Mouse (Mus musculus) left cerebral cortex, adult 18-20 months (tissue): ENCODE data around the gene Taar8a. TPM values are rescaled to one million over a fixed set of nuclear protein-coding genes. Genes with fewer than 3 reads are reported as not detected.

Experiments used
- total RNA-seq, 2 experiments: library from RNA; stranded (reverse); gene quantifications; 2 replicates each; pipeline ENCODE4 v1.2.3; 2021

The Taar8a gene
- total RNA-seq, 2 experiments from 2014 or later = not detected

Other genes starting within 250 kb of the Taar8a start
- not detected for gene Vnn3, start 225.0 kb upstream of the Taar8a start, total RNA-seq
- gene Vnn1, start 181.8 kb upstream of the Taar8a start, total RNA-seq = not detected
- gene Taar1, start 156.1 kb upstream of the Taar8a start, total RNA-seq = not detected
- not detected for gene Taar2, start 137.9 kb upstream of the Taar8a start, total RNA-seq
- not detected for gene Taar3, start 126.9 kb upstream of the Taar8a start, total RNA-seq
- not detected for gene Taar4, start 116.0 kb upstream of the Taar8a start, total RNA-seq
- not detected for gene Taar5, start 105.8 kb upstream of the Taar8a start, total RNA-seq
- gene Taar6, start 90.9 kb upstream of the Taar8a start, total RNA-seq = not detected
- gene Taar7a, start 83.0 kb upstream of the Taar8a start, total RNA-seq = not detected
- not detected for gene Taar7b, start 76.6 kb upstream of the Taar8a start, total RNA-seq
- gene Taar7d, start 49.3 kb upstream of the Taar8a start, total RNA-seq = not detected
- gene Taar7e, start 38.9 kb upstream of the Taar8a start, total RNA-seq = not detected
- not detected for gene Taar7f, start 27.0 kb upstream of the Taar8a start, total RNA-seq
- not detected for gene Taar8b, start 15.8 kb downstream of the Taar8a start, total RNA-seq
- not detected for gene Taar8c, start 25.4 kb downstream of the Taar8a start, total RNA-seq
- not detected for gene Taar9, start 33.0 kb downstream of the Taar8a start, total RNA-seq
- 100 to 1,000 TPM; 136 to 139 TPM for gene Stx7, start 72.8 kb downstream of the Taar8a start, total RNA-seq
- gene Moxd1, start 147.0 kb downstream of the Taar8a start, total RNA-seq = 10 to 100 TPM in 1 of 2 experiments, 1 to 10 TPM in 1; 9.6 to 10.3 TPM